Mouse (Mus musculus): ENCODE data around the gene Ifi27. TPM values are rescaled to one million over a fixed set of nuclear protein-coding genes. Genes with fewer than 3 reads are reported as not detected.
"Not testable (repeated sequence)": the region's sequence is repeated elsewhere in the genome, so short reads cannot be mapped to it uniquely, and the experiment has no call there.

The Ifi27 gene
- total and polyA plus RNA-seq, 2 experiments from 2014 or later = 28.6 to 29.2 TPM

- Histone ChIP-seq H3K36me3 (ENCODE audit: insufficient read depth, low read length) (peaks cover 4% of the 10 kb centered on the region; the same call in 1 of the 2 replicates), H3K4me1 (ENCODE audit: insufficient read depth, low read length) (peaks cover 23% of the 10 kb centered on the region), H3K27me3 (ENCODE audit: insufficient read depth, low read length) (no peaks in the 10 kb centered on the region), H3K27ac (peak within 1 kb of the TSS; percentile 90), H3K4me3 (ENCODE audit: low read length) (peak within 1 kb of the TSS; percentile 98), H3K9me3 (ENCODE audit: low read length) (no peaks in the 10 kb centered on the region), H3K9ac (replicated peaks; ENCODE audit: low read length) (peak within 1 kb of the TSS; percentile 83), H3K4me2 (ENCODE audit: low read depth, low read length) (peak within 1 kb of the TSS; percentile 96)
- WGBS = 1% methylated on average over 33 of the region's 33 CpGs
- peak; percentile 88 for TF ChIP-seq CTCF (IDR thresholded peaks at IDR 0.05; ENCODE audit: low read depth)
- DNase-seq (ENCODE audit: low spot score) = peak; percentile 99
- ATAC-seq = peak; percentile 99
These were observed 8.1 kb upstream of the Ifi27 start, which contains the start of gene Ddx24 for GRCm38 (mm10) chr12:103425729-103426470. TSS of gene Ddx24 (minus strand) at chr12:103425830.

- no peak for DNase-seq (ENCODE audit: low spot score)
- 91% methylated on average over 7 of the region's 7 CpGs for WGBS
These were observed 7.3 kb upstream of the Ifi27 start for GRCm38 (mm10) chr12:103426710-103427109.

DNA sequence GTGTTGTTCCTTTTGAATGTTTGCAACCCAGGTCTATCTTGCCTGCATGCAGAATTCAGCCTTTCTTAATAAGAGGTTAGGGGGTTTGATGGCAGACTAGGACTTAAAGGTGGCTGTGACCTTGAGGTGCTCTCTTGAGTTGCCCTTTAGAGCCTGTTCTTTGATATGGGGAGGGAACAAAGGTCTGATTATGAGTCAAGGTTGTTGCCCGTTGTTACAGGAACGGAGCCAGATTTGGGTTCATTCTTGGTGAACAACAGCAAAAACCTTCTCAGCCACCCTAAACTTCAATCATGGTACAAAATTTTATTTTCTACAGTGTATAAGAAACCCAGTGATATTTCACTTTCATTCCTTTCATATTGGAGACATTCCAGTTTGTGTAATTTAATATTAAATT is 581 bp upstream of the Ifi27 start:
- H3K36me3 ChIP-seq (ENCODE audit: insufficient read depth, low read length) = no peaks in the 10 kb centered on the region
- no peak for TF ChIP-seq CTCF (IDR thresholded peaks at IDR 0.05; ENCODE audit: low read depth)
- no peak overlapping the region for H3K9ac ChIP-seq (replicated peaks; ENCODE audit: low read length)
- no peak for DNase-seq (ENCODE audit: low spot score)
- no peaks in the 10 kb centered on the region for H3K4me1 ChIP-seq (ENCODE audit: insufficient read depth, low read length)
- WGBS = 91% methylated on average over 2 of the region's 2 CpGs
- H3K4me2 ChIP-seq (ENCODE audit: low read depth, low read length) = no peak overlapping the region
- H3K27ac ChIP-seq = no peak overlapping the region
- no peaks in the 10 kb centered on the region for H3K9me3 ChIP-seq (ENCODE audit: low read length)
- no peaks in the 10 kb centered on the region for H3K27me3 ChIP-seq (ENCODE audit: insufficient read depth, low read length)
- H3K4me3 ChIP-seq (ENCODE audit: low read length) = no peak overlapping the region
- ATAC-seq = no peak

More at GRCm38 (mm10) chr12:103426710-103427109, 7.3 kb upstream of the Ifi27 start:
- ATAC-seq = no peak
- no peaks in the 10 kb centered on the region for H3K27me3 ChIP-seq (ENCODE audit: insufficient read depth, low read length)
- H3K27ac ChIP-seq = no peak overlapping the region
- H3K4me3 ChIP-seq (ENCODE audit: low read length) = no peak overlapping the region
- H3K9me3 ChIP-seq (ENCODE audit: low read length) = no peaks in the 10 kb centered on the region
- peaks cover 4% of the 10 kb centered on the region; the same call in 1 of the 2 replicates for H3K36me3 ChIP-seq (ENCODE audit: insufficient read depth, low read length)
- TF ChIP-seq CTCF (IDR thresholded peaks at IDR 0.05; ENCODE audit: low read depth) = peak; percentile 30; the same call in 1 of the 2 replicates
- H3K4me2 ChIP-seq (ENCODE audit: low read depth, low read length) = no peak overlapping the region
- peaks cover 16% of the 10 kb centered on the region for H3K4me1 ChIP-seq (ENCODE audit: insufficient read depth, low read length)
- H3K9ac ChIP-seq (replicated peaks; ENCODE audit: low read length) = no peak overlapping the region

DNA sequence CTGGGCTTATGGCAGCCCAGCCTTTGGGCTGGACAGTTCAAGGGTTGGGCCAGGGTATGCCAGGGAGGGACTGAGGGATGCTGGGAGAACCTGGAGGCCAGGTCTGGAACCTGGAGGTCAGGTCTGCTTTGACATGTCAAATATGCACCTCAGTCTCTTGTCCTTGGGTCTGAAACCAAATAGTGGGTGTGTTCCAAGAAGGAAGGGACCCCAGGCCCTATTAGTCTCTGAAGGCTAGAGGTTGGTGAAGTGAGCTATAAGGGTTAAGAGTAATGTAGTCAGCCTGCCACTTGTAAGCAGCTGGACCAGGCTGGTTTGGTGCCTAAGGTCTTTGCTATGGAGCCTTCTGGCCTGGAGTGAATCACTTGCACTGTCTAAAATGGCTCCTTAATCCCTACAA is 850 bp downstream of the Ifi27 start:
- DNase-seq (ENCODE audit: low spot score) = no peak
- Histone ChIP-seq H3K36me3 (ENCODE audit: insufficient read depth, low read length) (no peaks in the 10 kb centered on the region), H3K9ac (replicated peaks; ENCODE audit: low read length) (no peak overlapping the region), H3K4me2 (ENCODE audit: low read depth, low read length) (peak overlapping the region; percentile 30; the same call in 1 of the 2 replicates), H3K4me1 (ENCODE audit: insufficient read depth, low read length) (no peaks in the 10 kb centered on the region), H3K27ac (no peak overlapping the region), H3K9me3 (ENCODE audit: low read length) (no peaks in the 10 kb centered on the region), H3K27me3 (ENCODE audit: insufficient read depth, low read length) (no peaks in the 10 kb centered on the region), H3K4me3 (ENCODE audit: low read length) (no peak overlapping the region)
- TF ChIP-seq CTCF (IDR thresholded peaks at IDR 0.05; ENCODE audit: low read depth) = no peak
- no peak for ATAC-seq

DNA sequence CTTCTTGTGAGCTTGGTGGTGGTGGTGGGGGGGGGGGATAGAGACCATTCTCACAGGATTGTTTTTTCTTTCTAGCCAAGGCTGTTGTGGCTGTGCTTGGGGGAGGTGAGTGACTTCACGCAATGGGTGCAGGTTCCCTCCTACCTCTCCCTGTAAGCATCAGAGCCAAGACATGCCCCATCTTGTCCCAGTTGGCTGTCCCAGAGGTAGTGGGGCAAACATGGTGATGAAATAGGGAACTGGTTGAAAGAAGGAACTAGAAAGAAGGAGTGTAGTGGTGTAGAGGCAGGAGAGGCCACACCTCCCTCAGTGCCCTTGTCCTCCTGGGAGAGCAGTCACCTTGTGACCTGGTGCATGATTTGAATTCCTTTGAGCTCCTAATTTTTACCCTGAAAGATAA is 3.6 kb downstream of the Ifi27 start:
- WGBS = 100% methylated on average over 1 of the region's 1 CpGs
- no peak for TF ChIP-seq CTCF (IDR thresholded peaks at IDR 0.05; ENCODE audit: low read depth)
- H3K27ac ChIP-seq = no peak overlapping the region
- no peaks in the 10 kb centered on the region for H3K4me1 ChIP-seq (ENCODE audit: insufficient read depth, low read length)
- H3K36me3 ChIP-seq (ENCODE audit: insufficient read depth, low read length) = no peaks in the 10 kb centered on the region
- no peak for DNase-seq (ENCODE audit: low spot score)
- H3K27me3 ChIP-seq (ENCODE audit: insufficient read depth, low read length) = no peaks in the 10 kb centered on the region
- H3K9me3 ChIP-seq (ENCODE audit: low read length) = no peaks in the 10 kb centered on the region
- no peak overlapping the region for H3K4me3 ChIP-seq (ENCODE audit: low read length)
- H3K4me2 ChIP-seq (ENCODE audit: low read depth, low read length) = no peak overlapping the region
- no peak for ATAC-seq
- no peak overlapping the region for H3K9ac ChIP-seq (replicated peaks; ENCODE audit: low read length)

GRCm38 (mm10) chr12:103443524-103443923 is 9.5 kb downstream of the Ifi27 start, which contains the start of gene Ifi27l2a:
TSS of gene Ifi27l2a (minus strand) at chr12:103443680.
- DNase-seq (ENCODE audit: low spot score) (no peak), ATAC-seq (no peak)
- 56% methylated on average over 3 of the region's 3 CpGs for WGBS
- no peak within 1 kb of the TSS for H3K4me2 ChIP-seq (ENCODE audit: low read depth, low read length)
- H3K4me1 ChIP-seq (ENCODE audit: insufficient read depth, low read length) = no peaks in the 10 kb centered on the region
- H3K9ac ChIP-seq (replicated peaks; ENCODE audit: low read length) = no peak within 1 kb of the TSS
- H3K36me3 ChIP-seq (ENCODE audit: insufficient read depth, low read length) = no peaks in the 10 kb centered on the region
- no peaks in the 10 kb centered on the region for H3K27me3 ChIP-seq (ENCODE audit: insufficient read depth, low read length)
- H3K4me3 ChIP-seq (ENCODE audit: low read length) = no peak within 1 kb of the TSS
- no peak for TF ChIP-seq CTCF (IDR thresholded peaks at IDR 0.05; ENCODE audit: low read depth)
- no peaks in the 10 kb centered on the region for H3K9me3 ChIP-seq (ENCODE audit: low read length)
- H3K27ac ChIP-seq = no peak within 1 kb of the TSS

DNA sequence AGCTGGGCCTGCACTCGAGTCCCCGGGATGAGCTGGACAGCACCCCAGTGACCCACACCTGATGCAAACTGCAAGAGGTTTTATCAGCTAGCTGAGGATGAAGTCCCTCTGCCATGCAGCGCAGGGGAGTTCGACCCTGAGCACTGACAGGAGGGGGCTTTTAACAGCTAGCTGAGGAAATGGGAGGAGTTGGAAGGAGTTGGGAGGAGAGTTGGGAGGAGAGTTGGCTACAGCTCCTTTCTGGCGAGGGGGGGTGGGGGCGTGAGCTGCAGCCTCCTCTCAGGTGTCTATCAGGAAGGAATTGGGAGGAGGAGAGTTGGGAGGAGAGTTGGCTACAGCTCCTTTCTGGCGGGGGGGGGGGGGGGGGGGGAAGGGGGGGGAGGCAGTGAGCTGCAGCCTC is 10.2 kb downstream of the Ifi27 start:
- not testable (repeated sequence) for H3K36me3 ChIP-seq (ENCODE audit: insufficient read depth, low read length); H3K9ac ChIP-seq (replicated peaks; ENCODE audit: low read length); ATAC-seq; H3K27me3 ChIP-seq (ENCODE audit: insufficient read depth, low read length); H3K4me2 ChIP-seq (ENCODE audit: low read depth, low read length); H3K4me3 ChIP-seq (ENCODE audit: low read length); DNase-seq (ENCODE audit: low spot score); H3K27ac ChIP-seq; H3K9me3 ChIP-seq (ENCODE audit: low read length); H3K4me1 ChIP-seq (ENCODE audit: insufficient read depth, low read length)
- WGBS = 57% methylated on average over 6 of the region's 7 CpGs

All from hindbrain, postnatal 0 days (tissue).